Mouse (Mus musculus): ENCODE data around the gene Catsper2. TPM values are rescaled to one million over a fixed set of nuclear protein-coding genes. Genes with fewer than 3 reads are reported as not detected.

Catsper2 gene
- polyA plus RNA-seq, 1 experiment from 2014 or later = 7.8 TPM

- Histone ChIP-seq H3K4me3 (ENCODE audit: low read depth, low read length) (no peak overlapping the region), H3K27ac (ENCODE audit: low read depth, low read length) (no peak overlapping the region), H3K9me3 (ENCODE audit: control insufficient read depth, low read length) (no peaks in the 10 kb centered on the region), H3K36me3 (ENCODE audit: control insufficient read depth, insufficient read depth, low read length) (no peaks in the 10 kb centered on the region), H3K4me1 (ENCODE audit: control insufficient read depth, insufficient read depth, low read length) (no peaks in the 10 kb centered on the region), H3K9ac (replicated peaks; ENCODE audit: low read depth, low read length) (no peak overlapping the region), H3K4me2 (ENCODE audit: low read depth, low read length) (no peak overlapping the region), H3K27me3 (ENCODE audit: control insufficient read depth, insufficient read depth, low read length) (no peaks in the 10 kb centered on the region)
- 49% methylated on average over 2 of the region's 2 CpGs for WGBS
- ATAC-seq (ENCODE audit: low read depth) = no peak
Observed at GRCm38 (mm10) chr2:121374766-121375165, 38.8 kb downstream of the Catsper2 start.

GRCm38 (mm10) chr2:121372266-121372665 is 41.3 kb downstream of the Catsper2 start:
- Histone ChIP-seq H3K9me3 (ENCODE audit: control insufficient read depth, low read length) (no peaks in the 10 kb centered on the region), H3K27me3 (ENCODE audit: control insufficient read depth, insufficient read depth, low read length) (no peaks in the 10 kb centered on the region), H3K4me3 (ENCODE audit: low read depth, low read length) (no peak overlapping the region), H3K9ac (replicated peaks; ENCODE audit: low read depth, low read length) (no peak overlapping the region), H3K4me1 (ENCODE audit: control insufficient read depth, insufficient read depth, low read length) (no peaks in the 10 kb centered on the region), H3K36me3 (ENCODE audit: control insufficient read depth, insufficient read depth, low read length) (no peaks in the 10 kb centered on the region), H3K4me2 (ENCODE audit: low read depth, low read length) (no peak overlapping the region), H3K27ac (ENCODE audit: low read depth, low read length) (no peak overlapping the region)
- no peak for ATAC-seq (ENCODE audit: low read depth)
- WGBS = 77% methylated on average over 3 of the region's 3 CpGs

GRCm38 (mm10) chr2:121370921-121371320 is 42.7 kb downstream of the Catsper2 start:
- Histone ChIP-seq H3K36me3 (ENCODE audit: control insufficient read depth, insufficient read depth, low read length) (no peaks in the 10 kb centered on the region), H3K4me3 (ENCODE audit: low read depth, low read length) (no peak overlapping the region), H3K27me3 (ENCODE audit: control insufficient read depth, insufficient read depth, low read length) (no peaks in the 10 kb centered on the region), H3K4me2 (ENCODE audit: low read depth, low read length) (no peak overlapping the region), H3K27ac (ENCODE audit: low read depth, low read length) (no peak overlapping the region), H3K9me3 (ENCODE audit: control insufficient read depth, low read length) (no peaks in the 10 kb centered on the region), H3K4me1 (ENCODE audit: control insufficient read depth, insufficient read depth, low read length) (no peaks in the 10 kb centered on the region), H3K9ac (replicated peaks; ENCODE audit: low read depth, low read length) (no peak overlapping the region)
- WGBS = 89% methylated on average over 5 of the region's 5 CpGs
- ATAC-seq (ENCODE audit: low read depth) = no peak

- H3K4me2 ChIP-seq (ENCODE audit: low read depth, low read length) = no peak overlapping the region
- no peaks in the 10 kb centered on the region for H3K27me3 ChIP-seq (ENCODE audit: control insufficient read depth, insufficient read depth, low read length)
- H3K36me3 ChIP-seq (ENCODE audit: control insufficient read depth, insufficient read depth, low read length) = no peaks in the 10 kb centered on the region
- no peak overlapping the region for H3K4me3 ChIP-seq (ENCODE audit: low read depth, low read length)
- no peak overlapping the region for H3K27ac ChIP-seq (ENCODE audit: low read depth, low read length)
- WGBS = 78% methylated on average over 2 of the region's 2 CpGs
- H3K4me1 ChIP-seq (ENCODE audit: control insufficient read depth, insufficient read depth, low read length) = no peaks in the 10 kb centered on the region
- no peak for ATAC-seq (ENCODE audit: low read depth)
- H3K9me3 ChIP-seq (ENCODE audit: control insufficient read depth, low read length) = no peaks in the 10 kb centered on the region
- H3K9ac ChIP-seq (replicated peaks; ENCODE audit: low read depth, low read length) = no peak overlapping the region
Observed at GRCm38 (mm10) chr2:121368831-121369230, 44.8 kb downstream of the Catsper2 start.

- no peaks in the 10 kb centered on the region for H3K9me3 ChIP-seq (ENCODE audit: control insufficient read depth, low read length)
- no peak overlapping the region for H3K4me3 ChIP-seq (ENCODE audit: low read depth, low read length)
- H3K9ac ChIP-seq (replicated peaks; ENCODE audit: low read depth, low read length) = no peak overlapping the region
- ATAC-seq (ENCODE audit: low read depth) = no peak
- peaks cover 2% of the 10 kb centered on the region; the same call in 1 of the 2 replicates for H3K27me3 ChIP-seq (ENCODE audit: control insufficient read depth, insufficient read depth, low read length)
- H3K4me2 ChIP-seq (ENCODE audit: low read depth, low read length) = no peak overlapping the region
- H3K4me1 ChIP-seq (ENCODE audit: control insufficient read depth, insufficient read depth, low read length) = no peaks in the 10 kb centered on the region
- WGBS = 90% methylated on average over 3 of the region's 3 CpGs
- no peak overlapping the region for H3K27ac ChIP-seq (ENCODE audit: low read depth, low read length)
- no peaks in the 10 kb centered on the region for H3K36me3 ChIP-seq (ENCODE audit: control insufficient read depth, insufficient read depth, low read length)
Observed at GRCm38 (mm10) chr2:121363656-121364055, 49.9 kb downstream of the Catsper2 start.

GRCm38 (mm10) chr2:121359461-121359860 is 54.1 kb downstream of the Catsper2 start:
- Histone ChIP-seq H3K4me1 (ENCODE audit: control insufficient read depth, insufficient read depth, low read length) (0 out of 2 replicates have a peak, but pooled peaks cover 6% of the 10 kb centered on the region), H3K27ac (ENCODE audit: low read depth, low read length) (no peak overlapping the region), H3K4me2 (ENCODE audit: low read depth, low read length) (peak overlapping the region; percentile 54), H3K27me3 (ENCODE audit: control insufficient read depth, insufficient read depth, low read length) (peaks cover 6% of the 10 kb centered on the region), H3K9me3 (ENCODE audit: control insufficient read depth, low read length) (no peaks in the 10 kb centered on the region), H3K9ac (replicated peaks; ENCODE audit: low read depth, low read length) (no peak overlapping the region), H3K4me3 (ENCODE audit: low read depth, low read length) (peak overlapping the region; percentile 43; the same call in 1 of the 2 replicates), H3K36me3 (ENCODE audit: control insufficient read depth, insufficient read depth, low read length) (no peaks in the 10 kb centered on the region)
- 51% methylated on average over 4 of the region's 4 CpGs for WGBS
- no peak for ATAC-seq (ENCODE audit: low read depth)

- Histone ChIP-seq H3K27ac (ENCODE audit: low read depth, low read length) (peak overlapping the region; percentile 62), H3K4me3 (ENCODE audit: low read depth, low read length) (peak overlapping the region; percentile 43), H3K27me3 (ENCODE audit: control insufficient read depth, insufficient read depth, low read length) (peaks cover 6% of the 10 kb centered on the region), H3K4me1 (ENCODE audit: control insufficient read depth, insufficient read depth, low read length) (0 out of 2 replicates have a peak, but pooled peaks cover 11% of the 10 kb centered on the region), H3K9me3 (ENCODE audit: control insufficient read depth, low read length) (no peaks in the 10 kb centered on the region), H3K36me3 (ENCODE audit: control insufficient read depth, insufficient read depth, low read length) (no peaks in the 10 kb centered on the region), H3K4me2 (ENCODE audit: low read depth, low read length) (peak overlapping the region; percentile 54), H3K9ac (replicated peaks; ENCODE audit: low read depth, low read length) (peak overlapping the region; percentile 64)
- 1% methylated on average over 16 of the region's 16 CpGs for WGBS
- ATAC-seq (ENCODE audit: low read depth) = peak; percentile 77
Observed at GRCm38 (mm10) chr2:121358381-121358780, 55.2 kb downstream of the Catsper2 start.

GRCm38 (mm10) chr2:121357961-121358360 is 55.6 kb downstream of the Catsper2 start:
- peak overlapping the region; percentile 54 for H3K4me2 ChIP-seq (ENCODE audit: low read depth, low read length)
- WGBS = 5% methylated on average over 4 of the region's 4 CpGs
- ATAC-seq (ENCODE audit: low read depth) = no peak
- H3K9me3 ChIP-seq (ENCODE audit: control insufficient read depth, low read length) = no peaks in the 10 kb centered on the region
- H3K27ac ChIP-seq (ENCODE audit: low read depth, low read length) = 0 out of 2 replicates have a peak overlapping the region, but pooled peaks have one; percentile 62
- H3K9ac ChIP-seq (replicated peaks; ENCODE audit: low read depth, low read length) = peak overlapping the region; percentile 64
- peak overlapping the region; percentile 43; the same call in 1 of the 2 replicates for H3K4me3 ChIP-seq (ENCODE audit: low read depth, low read length)
- H3K4me1 ChIP-seq (ENCODE audit: control insufficient read depth, insufficient read depth, low read length) = 0 out of 2 replicates have a peak, but pooled peaks cover 11% of the 10 kb centered on the region
- no peaks in the 10 kb centered on the region for H3K36me3 ChIP-seq (ENCODE audit: control insufficient read depth, insufficient read depth, low read length)
- peaks cover 6% of the 10 kb centered on the region for H3K27me3 ChIP-seq (ENCODE audit: control insufficient read depth, insufficient read depth, low read length)

- peak within 1 kb of the TSS; percentile 64 for H3K9ac ChIP-seq (replicated peaks; ENCODE audit: low read depth, low read length)
- peak within 1 kb of the TSS; percentile 43 for H3K4me3 ChIP-seq (ENCODE audit: low read depth, low read length)
- no peak for ATAC-seq (ENCODE audit: low read depth)
- 0 out of 2 replicates have a peak, but pooled peaks cover 11% of the 10 kb centered on the region for H3K4me1 ChIP-seq (ENCODE audit: control insufficient read depth, insufficient read depth, low read length)
- peak within 1 kb of the TSS; percentile 54 for H3K4me2 ChIP-seq (ENCODE audit: low read depth, low read length)
- peaks cover 6% of the 10 kb centered on the region for H3K27me3 ChIP-seq (ENCODE audit: control insufficient read depth, insufficient read depth, low read length)
- peak within 1 kb of the TSS; percentile 62; the same call in 1 of the 2 replicates for H3K27ac ChIP-seq (ENCODE audit: low read depth, low read length)
- WGBS = 69% methylated on average over 5 of the region's 5 CpGs
- H3K36me3 ChIP-seq (ENCODE audit: control insufficient read depth, insufficient read depth, low read length) = no peaks in the 10 kb centered on the region
- no peaks in the 10 kb centered on the region for H3K9me3 ChIP-seq (ENCODE audit: control insufficient read depth, low read length)
Observed at GRCm38 (mm10) chr2:121357494-121357893, 56.1 kb downstream of the Catsper2 start, which contains the start of gene Ckmt1. TSS of gene Ckmt1 (plus strand) at chr2:121357714.

Data from neural tube, embryonic 14.5 days (tissue).